In genomic region chr17:43869677-43870076, GRCm38 (mm10) we compare ENCODE assay signal across 9 mouse cellular contexts.
DNase-seq lines count a peak whose midpoint lies in the region; ATAC-seq and TF ChIP-seq lines count a peak whose summit lies in the region.
"Had no signal": no experiment of that assay in that cellular context is flagged by ENCODE, and none has a peak within 500 bp of the region (broad histone marks: within the 10 kb centered on the region; RNA-seq: fewer than 3 reads in every experiment).

No protein-coding gene starts in this region.

- no peak overlapping the region for H3K27ac ChIP-seq in layer of hippocampus, adult 2 months
- H3K27ac ChIP-seq: heart, embryonic 13.5 days had no signal

- H3K4me3 ChIP-seq in layer of hippocampus, adult 2 months, result no peak overlapping the region
- H3K4me3 ChIP-seq: heart, embryonic 13.5 days had no signal

- DNase-seq in 3T3-L1 (ENCODE audit: low read depth, low spot score), result peak; percentile 85
- peak; percentile 73 for DNase-seq in Muller cell, postnatal 12 days (ENCODE audit: inconsistent ontology term)
- peak; percentile 89 for DNase-seq in cerebellum, adult 8-10 months
- peak; percentile 87 for DNase-seq in gastrocnemius, postnatal 10 days
- DNase-seq in layer of hippocampus, adult 2 months (ENCODE audit: low spot score in 2 of 2), result peak; percentile 67 to 84
- peak; percentile 65 for DNase-seq in lung, postnatal 25 days (ENCODE audit: low spot score)
- DNase-seq in skeletal muscle tissue, adult 2 months (ENCODE audit: low read depth, low spot score), result peak; percentile 61

- peak; percentile 95 for TF ChIP-seq CTCF in layer of hippocampus, adult 2 months (conservative IDR thresholded peaks at IDR 0.05)

- ATAC-seq in monocyte, adult 5-6 weeks (replicated peaks; ENCODE audit: insufficient number of reproducible peaks, low FRiP score, low TSS enrichment, poor library complexity, severe bottlenecking), result no peak
